ENCODE assay signal across 7 mouse cellular contexts in the genomic region with DNA sequence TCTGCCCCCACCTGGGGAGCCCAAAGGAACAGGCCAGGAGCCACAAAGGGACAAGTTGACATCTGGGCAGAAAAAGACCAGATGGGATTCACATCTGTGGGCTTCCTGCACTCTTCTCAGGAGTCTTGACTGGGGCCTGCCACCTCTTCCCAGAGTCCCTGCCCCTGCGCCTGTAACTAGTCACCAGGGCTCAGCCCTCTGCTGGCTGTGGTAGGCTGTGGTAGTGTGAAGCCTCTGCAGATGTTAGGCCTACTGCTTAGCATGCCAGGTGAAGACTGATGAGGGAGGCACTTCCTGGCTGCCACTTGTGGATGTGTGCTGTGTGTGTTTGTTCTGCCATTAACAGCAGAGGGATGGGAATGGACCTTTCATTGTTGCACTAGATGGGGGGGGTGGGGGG. TPM values are rescaled to one million over a fixed set of nuclear protein-coding genes. Genes with fewer than 3 reads are reported as not detected.
DNase-seq lines count a peak whose midpoint lies in the region; ATAC-seq and TF ChIP-seq lines count a peak whose summit lies in the region.

No protein-coding gene starts in this region.

- 63% methylated on average over 1 of the region's 1 CpGs for WGBS in lung, postnatal 0 days
- WGBS in limb, embryonic 14.5 days, result 35% methylated on average over 1 of the region's 1 CpGs

- no peak for DNase-seq in lung, postnatal 0 days (ENCODE audit: low spot score)
- DNase-seq in lung, postnatal 4 days, result no peak
- no peak for DNase-seq in limb, embryonic 14.5 days (ENCODE audit: low spot score)
- peak; percentile 25 for DNase-seq in splenic B cell, adult 2 months (ENCODE audit: low read depth, low spot score)
- no peak for DNase-seq in urinary bladder, postnatal 10 days (ENCODE audit: low spot score)
- DNase-seq in adrenal gland, postnatal 25 days, result no peak

- peak; percentile 57 for TF ChIP-seq CTCF in lung, postnatal 0 days (IDR thresholded peaks at IDR 0.05)
- TF ChIP-seq CTCF in embryonic fibroblast, embryonic 13.5 days (IDR thresholded peaks at IDR 0.05; ENCODE audit: borderline replicate concordance, insufficient read depth, low read length), result no peak

- H3K27ac ChIP-seq in lung, postnatal 0 days (ENCODE audit: low read length), result no peak overlapping the region
- no peak overlapping the region for H3K27ac ChIP-seq in embryonic fibroblast, embryonic 13.5 days (ENCODE audit: insufficient read depth, low read length)
- no peak overlapping the region; the same call in 1 of the 2 replicates for H3K27ac ChIP-seq in limb, embryonic 14.5 days (replicated peaks; ENCODE audit: low read depth, low read length)

- TF ChIP-seq POLR2A in embryonic fibroblast, embryonic 13.5 days (IDR thresholded peaks at IDR 0.05; ENCODE audit: low read depth, low read length), result no peak
- TF ChIP-seq POLR2A in limb, embryonic 14.5 days (IDR thresholded peaks at IDR 0.05; ENCODE audit: borderline replicate concordance, extremely low read depth, insufficient read depth, insufficient read length), result no peak

- H3K4me3 ChIP-seq in lung, postnatal 0 days (ENCODE audit: low read depth, low read length), result peak overlapping the region; percentile 81
- peak overlapping the region; percentile 85 for H3K4me3 ChIP-seq in embryonic fibroblast, embryonic 13.5 days (ENCODE audit: insufficient read depth, low read length)
- H3K4me3 ChIP-seq in limb, embryonic 14.5 days (replicated peaks; ENCODE audit: low read length), result peak overlapping the region; percentile 76

- peak overlapping the region; percentile 96 for H3K4me2 ChIP-seq in lung, postnatal 0 days (replicated peaks; ENCODE audit: low read depth, low read length)
- peak overlapping the region; percentile 90 for H3K4me2 ChIP-seq in limb, embryonic 14.5 days (replicated peaks; ENCODE audit: low read depth, low read length, severe bottlenecking)

- H3K36me3 ChIP-seq in lung, postnatal 0 days (ENCODE audit: insufficient read depth, low read length), result peaks cover 25% of the 10 kb centered on the region; the same call in 1 of the 2 replicates
- H3K36me3 ChIP-seq in limb, embryonic 14.5 days (ENCODE audit: control insufficient read depth, insufficient read depth, low read length), result peaks cover 37% of the 10 kb centered on the region
- peaks cover 4% of the 10 kb centered on the region for H3K36me3 ChIP-seq in splenic B cell, adult 2 months (ENCODE audit: control insufficient read depth, insufficient read depth, low read length, poor library complexity, severe bottlenecking)

- H3K27me3 ChIP-seq in lung, postnatal 0 days (replicated peaks; ENCODE audit: insufficient read depth, low read length), result no peaks in the 10 kb centered on the region
- no peaks in the 10 kb centered on the region for H3K27me3 ChIP-seq in limb, embryonic 14.5 days (ENCODE audit: control insufficient read depth, insufficient read depth, low read length)
- no peaks in the 10 kb centered on the region for H3K27me3 ChIP-seq in splenic B cell, adult 2 months (ENCODE audit: control insufficient read depth, insufficient read depth, low read length, poor library complexity, severe bottlenecking)

- H3K9me3 ChIP-seq in lung, postnatal 0 days (ENCODE audit: low read length), result no peaks in the 10 kb centered on the region
- H3K9me3 ChIP-seq in limb, embryonic 14.5 days (ENCODE audit: control insufficient read depth, low read length), result no peaks in the 10 kb centered on the region

- no peak for TF ChIP-seq EP300 in lung, postnatal 0 days (IDR thresholded peaks at IDR 0.05)

- H3K4me1 ChIP-seq in lung, postnatal 0 days (ENCODE audit: insufficient read depth, low read depth, low read length), result peaks cover 22% of the 10 kb centered on the region
- peaks cover 5% of the 10 kb centered on the region for H3K4me1 ChIP-seq in embryonic fibroblast, embryonic 13.5 days (ENCODE audit: control insufficient read depth, insufficient read depth, low read length)
- peaks cover 24% of the 10 kb centered on the region for H3K4me1 ChIP-seq in limb, embryonic 14.5 days (ENCODE audit: control insufficient read depth, insufficient read depth, low read length)

- no peak for ATAC-seq in lung, postnatal 0 days
- ATAC-seq in limb, embryonic 14.5 days (ENCODE audit: low FRiP score, low read depth), result no peak

- 0 out of 2 replicates have a peak overlapping the region, but pooled peaks have one; percentile 24 for H3K9ac ChIP-seq in lung, postnatal 0 days (replicated peaks; ENCODE audit: low read depth)
- peak overlapping the region; percentile 90; the same call in 1 of the 2 replicates for H3K9ac ChIP-seq in limb, embryonic 14.5 days (ENCODE audit: low read depth, low read length, severe bottlenecking)

RNA-seq across cellular contexts. Expression of a gene that starts 1.7 kb away (rescaled TPM):
- 58.7 and 60.7 TPM in 2 replicates for polyA plus RNA-seq in lung, postnatal 0 days (2015; fragmentation: Nextera tagmentation; extraction: Ambion mirVana)
- 30.9 and 33.3 TPM in 2 replicates for polyA plus RNA-seq in embryonic fibroblast, embryonic 13.5 days (2011; ENCODE audit: insufficient read length, low read depth, missing spikeins)
- 51.7 and 74.0 TPM in 2 replicates for polyA plus RNA-seq in limb, embryonic 14.5 days (2012; rRNA removed)
- polyA plus RNA-seq in limb, embryonic 14.5 days (2014; fragmentation: Nextera tagmentation; extraction: Ambion mirVana), result 39.9 and 48.5 TPM in 2 replicates
- total RNA-seq in adrenal gland, postnatal 25 days (2021), result 93.6 and 108 TPM in 2 replicates

RNA-seq across cellular contexts. Expression of a gene that starts 5.5 kb away (rescaled TPM):
- polyA plus RNA-seq in lung, postnatal 0 days (2015; fragmentation: Nextera tagmentation; extraction: Ambion mirVana), result 16.3 and 18.3 TPM in 2 replicates
- polyA plus RNA-seq in embryonic fibroblast, embryonic 13.5 days (2011; ENCODE audit: insufficient read length, low read depth, missing spikeins), result 3.0 and 3.3 TPM in 2 replicates
- 10.6 and 16.7 TPM in 2 replicates for polyA plus RNA-seq in limb, embryonic 14.5 days (2012; rRNA removed)
- polyA plus RNA-seq in limb, embryonic 14.5 days (2014; fragmentation: Nextera tagmentation; extraction: Ambion mirVana), result 8.0 and 9.6 TPM in 2 replicates
- 11.2 and 15.2 TPM in 2 replicates for total RNA-seq in adrenal gland, postnatal 25 days (2021)

RNA-seq across cellular contexts. Expression of a gene that starts 9.6 kb away (rescaled TPM):
- 0.50 and 0.57 TPM in 2 replicates for polyA plus RNA-seq in lung, postnatal 0 days (2015; fragmentation: Nextera tagmentation; extraction: Ambion mirVana)
- 0.25 and 0.45 TPM in 2 replicates for polyA plus RNA-seq in embryonic fibroblast, embryonic 13.5 days (2011; ENCODE audit: insufficient read length, low read depth, missing spikeins)
- 0.38 and 0.41 TPM in 2 replicates for polyA plus RNA-seq in limb, embryonic 14.5 days (2012; rRNA removed)
- 0.37 and 0.55 TPM in 2 replicates for polyA plus RNA-seq in limb, embryonic 14.5 days (2014; fragmentation: Nextera tagmentation; extraction: Ambion mirVana)
- total RNA-seq in adrenal gland, postnatal 25 days (2021), result 0.52 and 1.5 TPM in 2 replicates

RNA-seq across cellular contexts. Expression of a gene that starts 21.9 kb away (rescaled TPM):
- polyA plus RNA-seq in lung, postnatal 0 days (2015; fragmentation: Nextera tagmentation; extraction: Ambion mirVana), result 16.3 and 16.6 TPM in 2 replicates
- 9.4 and 11.1 TPM in 2 replicates for polyA plus RNA-seq in embryonic fibroblast, embryonic 13.5 days (2011; ENCODE audit: insufficient read length, low read depth, missing spikeins)
- 34.9 and 39.4 TPM in 2 replicates for polyA plus RNA-seq in limb, embryonic 14.5 days (2012; rRNA removed)
- polyA plus RNA-seq in limb, embryonic 14.5 days (2014; fragmentation: Nextera tagmentation; extraction: Ambion mirVana), result 23.2 and 28.6 TPM in 2 replicates
- 25.3 and 28.8 TPM in 2 replicates for total RNA-seq in adrenal gland, postnatal 25 days (2021)

RNA-seq across cellular contexts. Expression of a gene that starts 38.4 kb away (rescaled TPM):
- 1.2 and 1.7 TPM in 2 replicates for polyA plus RNA-seq in lung, postnatal 0 days (2015; fragmentation: Nextera tagmentation; extraction: Ambion mirVana)
- 0.21 and 0.58 TPM in 2 replicates for polyA plus RNA-seq in embryonic fibroblast, embryonic 13.5 days (2011; ENCODE audit: insufficient read length, low read depth, missing spikeins)
- 0.73 and 1.1 TPM in 2 replicates for polyA plus RNA-seq in limb, embryonic 14.5 days (2012; rRNA removed)
- 0.91 and 0.98 TPM in 2 replicates for polyA plus RNA-seq in limb, embryonic 14.5 days (2014; fragmentation: Nextera tagmentation; extraction: Ambion mirVana)
- 0.33 and 0.49 TPM in 2 replicates for total RNA-seq in adrenal gland, postnatal 25 days (2021)
